8 mouse cellular contexts compared by ENCODE assay signal in genomic region chr7:80027636-80028417, GRCm38 (mm10). TPM values are rescaled to one million over a fixed set of nuclear protein-coding genes. Genes with fewer than 3 reads are reported as not detected.
A peak's percentile ranks its signal among the peaks of the same experiment; 100 is the strongest.
DNase-seq lines count a peak whose midpoint lies in the region; ATAC-seq and TF ChIP-seq lines count a peak whose summit lies in the region.

No protein-coding gene starts in this region.

- WGBS in embryonic facial prominence, embryonic 11.5 days, result 6% methylated on average over 23 of the region's 23 CpGs
- WGBS in hindbrain, embryonic 10.5 days, result 5% methylated on average over 23 of the region's 23 CpGs
- WGBS in limb, embryonic 13.5 days, result 4% methylated on average over 23 of the region's 23 CpGs

- H3K9me3 ChIP-seq in megakaryocyte, embryonic 14.5 days, result no peaks in the 10 kb centered on the region
- no peaks in the 10 kb centered on the region for H3K9me3 ChIP-seq in embryonic facial prominence, embryonic 11.5 days (replicated peaks; ENCODE audit: control insufficient read depth, low read length)
- H3K9me3 ChIP-seq in hindbrain, embryonic 10.5 days, result no peaks in the 10 kb centered on the region
- H3K9me3 ChIP-seq in limb, embryonic 13.5 days, result no peaks in the 10 kb centered on the region

- peak overlapping the region; percentile 84 for H3K4me2 ChIP-seq in embryonic facial prominence, embryonic 11.5 days (ENCODE audit: low read depth, low read length)
- H3K4me2 ChIP-seq in limb, embryonic 13.5 days (replicated peaks), result peak overlapping the region; percentile 92
- H3K4me2 ChIP-seq in myocyte (ENCODE audit: low read depth), result peak overlapping the region; percentile 82

- H3K9ac ChIP-seq in embryonic facial prominence, embryonic 11.5 days (replicated peaks; ENCODE audit: low read length), result peak overlapping the region; percentile 98
- peak overlapping the region; percentile 91 for H3K9ac ChIP-seq in limb, embryonic 13.5 days

- no peaks in the 10 kb centered on the region for H3K27me3 ChIP-seq in megakaryocyte, embryonic 14.5 days (replicated peaks)
- H3K27me3 ChIP-seq in embryonic facial prominence, embryonic 11.5 days (ENCODE audit: control insufficient read depth, insufficient read depth, low read length), result no peaks in the 10 kb centered on the region
- no peaks in the 10 kb centered on the region for H3K27me3 ChIP-seq in hindbrain, embryonic 10.5 days (ENCODE audit: insufficient read depth, poor library complexity, severe bottlenecking)
- no peaks in the 10 kb centered on the region for H3K27me3 ChIP-seq in limb, embryonic 13.5 days
- no peaks in the 10 kb centered on the region for H3K27me3 ChIP-seq in myocyte (ENCODE audit: control insufficient read depth, insufficient read depth, insufficient read length)

- no peak for ATAC-seq in megakaryocyte, adult 5-6 weeks (ENCODE audit: poor library complexity, severe bottlenecking)
- no peak for ATAC-seq in embryonic facial prominence, embryonic 11.5 days (replicated peaks; ENCODE audit: insufficient number of reproducible peaks, low FRiP score, low TSS enrichment, low read depth)
- ATAC-seq in limb, embryonic 13.5 days (ENCODE audit: low FRiP score, low read depth), result no peak
- no peak for ATAC-seq in inflammation-experienced regulatory T-cells, adult 6 months

- peaks cover 16% of the 10 kb centered on the region for H3K36me3 ChIP-seq in megakaryocyte, embryonic 14.5 days (replicated peaks; ENCODE audit: low read length)
- H3K36me3 ChIP-seq in embryonic facial prominence, embryonic 11.5 days (replicated peaks; ENCODE audit: control insufficient read depth, insufficient read depth, low read depth, low read length), result no peaks in the 10 kb centered on the region
- H3K36me3 ChIP-seq in hindbrain, embryonic 10.5 days, result peaks cover 15% of the 10 kb centered on the region
- H3K36me3 ChIP-seq in limb, embryonic 13.5 days, result no peaks in the 10 kb centered on the region
- H3K36me3 ChIP-seq in myocyte (ENCODE audit: control insufficient read depth, insufficient read depth), result no peaks in the 10 kb centered on the region

- H3K79me2 ChIP-seq in myocyte (ENCODE audit: control insufficient read depth, insufficient read depth), result peaks cover 21% of the 10 kb centered on the region

- no peak for TF ChIP-seq POLR2A in myocyte (IDR thresholded peaks at IDR 0.05; ENCODE audit: insufficient read length, low read depth)

- peaks cover 78% of the 10 kb centered on the region for H3K4me1 ChIP-seq in megakaryocyte, embryonic 14.5 days
- no peaks in the 10 kb centered on the region; the same call in 1 of the 2 replicates for H3K4me1 ChIP-seq in embryonic facial prominence, embryonic 11.5 days (ENCODE audit: control insufficient read depth, insufficient read depth, low read length)
- peaks cover 70% of the 10 kb centered on the region for H3K4me1 ChIP-seq in hindbrain, embryonic 10.5 days (replicated peaks)
- H3K4me1 ChIP-seq in limb, embryonic 13.5 days, result peaks cover 48% of the 10 kb centered on the region

- H3ac ChIP-seq in myocyte (ENCODE audit: control insufficient read depth, insufficient read length), result peak overlapping the region; percentile 93

- DNase-seq in embryonic facial prominence, embryonic 11.5 days (ENCODE audit: low spot score), result no peak
- DNase-seq in hindbrain, embryonic 10.5 days (ENCODE audit: low spot score), result peak; percentile 43
- DNase-seq in yolk sac, embryonic 10.5 days (ENCODE audit: low spot score), result peak; percentile 74

- peak overlapping the region; percentile 97 for H3K4me3 ChIP-seq in megakaryocyte, embryonic 14.5 days (replicated peaks)
- peak overlapping the region; percentile 87 for H3K4me3 ChIP-seq in embryonic facial prominence, embryonic 11.5 days (ENCODE audit: low read depth, low read length)
- peak overlapping the region; percentile 93 for H3K4me3 ChIP-seq in hindbrain, embryonic 10.5 days
- H3K4me3 ChIP-seq in limb, embryonic 13.5 days, result peak overlapping the region; percentile 82
- peak overlapping the region; percentile 59 for H3K4me3 ChIP-seq in myocyte

- H3K27ac ChIP-seq in embryonic facial prominence, embryonic 11.5 days (replicated peaks; ENCODE audit: low read depth, low read length), result 0 out of 2 replicates have a peak overlapping the region, but pooled peaks have one; percentile 89
- peak overlapping the region; percentile 99 for H3K27ac ChIP-seq in hindbrain, embryonic 10.5 days
- peak overlapping the region; percentile 87 for H3K27ac ChIP-seq in limb, embryonic 13.5 days

TF ChIP-seq in myocyte, 11 proteins besides CTCF, POLR2A, EP300 and RAD21:
- no peak for TF ChIP-seq REST (IDR thresholded peaks at IDR 0.05; ENCODE audit: insufficient read depth, insufficient read length)
- no peak for TF ChIP-seq MYOD1 (IDR thresholded peaks at IDR 0.05; ENCODE audit: control insufficient read depth in 1 of 3, insufficient read length in 2 of 3, low read depth in 2 of 3)
- TF ChIP-seq MAX (IDR thresholded peaks at IDR 0.05; ENCODE audit: low read depth), result no peak
- no peak for TF ChIP-seq TCF3 (IDR thresholded peaks at IDR 0.05; ENCODE audit: insufficient read length, low read depth)
- TF ChIP-seq MYOG (IDR thresholded peaks at IDR 0.05; ENCODE audit: control insufficient read depth in 1 of 3, insufficient read depth in 1 of 3, insufficient read length in 2 of 3, low read depth in 2 of 3), result no peak
- no peak for TF ChIP-seq SRF (IDR thresholded peaks at IDR 0.05; ENCODE audit: control insufficient read depth, insufficient read length, low read depth)
TF ChIP-seq in myocyte: peak in this region for 0.

RNA-seq across cellular contexts. Expression of gene Zfp710, which starts 3.2 kb away (rescaled TPM):
- polyA plus RNA-seq in megakaryocyte, embryonic 14.5 days (2012; ENCODE audit: insufficient read depth, low replicate concordance), result 55.0 and 142 TPM in 2 replicates
- 59.1 and 66.2 TPM in 2 replicates for total RNA-seq in megakaryocyte, adult 5-6 weeks (2015)
- total RNA-seq in megakaryocyte, adult 5-6 weeks (2017), result 73.8 and 90.1 TPM in 2 replicates
- 16.4 and 17.8 TPM in 2 replicates for polyA plus RNA-seq in embryonic facial prominence, embryonic 11.5 days (2014; fragmentation: Nextera tagmentation; extraction: Ambion mirVana)
- polyA plus RNA-seq in hindbrain, embryonic 10.5 days (2016; fragmentation: Nextera tagmentation; extraction: Ambion mirVana), result 37.5 and 39.3 TPM in 2 replicates
- polyA plus RNA-seq in limb, embryonic 13.5 days (2015; fragmentation: Nextera tagmentation; extraction: Ambion mirVana), result 15.0 and 15.9 TPM in 2 replicates
- polyA plus RNA-seq in myocyte (2012; fragmentation: generic; extraction: Trizol), result 5.3 TPM
- polyA plus RNA-seq in inflammation-experienced regulatory T-cells, adult 6 months (2017; shearing (Covaris generic)), result 1 to 10 TPM; 1.8 to 5.1 (median 4.4) TPM
